Mouse (Mus musculus) limb, embryonic 12.5 days (tissue): ENCODE results near the gene Atxn2. TPM values are rescaled to one million over a fixed set of nuclear protein-coding genes. Genes with fewer than 3 reads are reported as not detected.

Experiments
- ATAC-seq: fragments of 200-750 bp; cut with Nextera tagmentation; 2 replicates; pipeline ENCODE4 v1.8.0; 2017; ENCODE audit warnings: low read depth, moderate TSS enrichment; ENCODE audit not compliant: insufficient number of reproducible peaks, insufficient read depth, low FRiP score, low TSS enrichment
- H3K27ac ChIP-seq: fragments of 300-500 bp; sonication (generic); 2 replicates; pipeline ENCODE4 v1.5.1; 2016; ENCODE audit warnings: mild to moderate bottlenecking, moderate library complexity
- H3K27me3 ChIP-seq: fragments of 300-500 bp; sonication (generic); 2 replicates; pipeline ENCODE4 v1.6.1; 2016; ENCODE audit warnings: mild to moderate bottlenecking, moderate library complexity
- H3K36me3 ChIP-seq: fragments of 300-500 bp; sonication (generic); 2 replicates; pipeline ENCODE4 v1.6.1; 2016; ENCODE audit warnings: mild to moderate bottlenecking, moderate library complexity
- H3K4me1 ChIP-seq: fragments of 300-500 bp; sonication (generic); replicated peaks from 2 replicates; pipeline ENCODE4 v1.6.1; 2016
- H3K4me2 ChIP-seq: fragments of 300-500 bp; sonication (generic); 2 replicates; pipeline ENCODE4 v1.6.1; 2016; ENCODE audit warnings: mild to moderate bottlenecking, moderate library complexity
- H3K4me3 ChIP-seq: fragments of 300-500 bp; sonication (generic); replicated peaks from 2 replicates; pipeline ENCODE4 v1.5.1; 2016; ENCODE audit warnings: mild to moderate bottlenecking
- H3K9ac ChIP-seq: fragments of 300-500 bp; sonication (generic); replicated peaks from 2 replicates; pipeline ENCODE4 v1.6.1; 2016; ENCODE audit warnings: mild to moderate bottlenecking, moderate library complexity
- H3K9me3 ChIP-seq: fragments of 300-500 bp; sonication (generic); 2 replicates; pipeline ENCODE4 v1.6.1; 2016; ENCODE audit warnings: mild to moderate bottlenecking, moderate library complexity
- WGBS: fragments of 180-500 bp; shearing (Covaris S2); methylation state at CpG from one replicate; pipeline ENCODE4 v1.1.7; 2016; 5-methylcytosine and 5-hydroxymethylcytosine counted together
- polyA plus RNA-seq: library from polyadenylated mRNA; unstranded; fragments of >200 nt; fragmentation: Nextera tagmentation; extraction: Ambion mirVana; gene quantifications from 2 replicates; pipeline ENCODE4 v1.2.1, GENCODE M21; 2016

The Atxn2 gene
- polyA plus RNA-seq, 1 experiment from 2014 or later, result 79.2 TPM

DNA sequence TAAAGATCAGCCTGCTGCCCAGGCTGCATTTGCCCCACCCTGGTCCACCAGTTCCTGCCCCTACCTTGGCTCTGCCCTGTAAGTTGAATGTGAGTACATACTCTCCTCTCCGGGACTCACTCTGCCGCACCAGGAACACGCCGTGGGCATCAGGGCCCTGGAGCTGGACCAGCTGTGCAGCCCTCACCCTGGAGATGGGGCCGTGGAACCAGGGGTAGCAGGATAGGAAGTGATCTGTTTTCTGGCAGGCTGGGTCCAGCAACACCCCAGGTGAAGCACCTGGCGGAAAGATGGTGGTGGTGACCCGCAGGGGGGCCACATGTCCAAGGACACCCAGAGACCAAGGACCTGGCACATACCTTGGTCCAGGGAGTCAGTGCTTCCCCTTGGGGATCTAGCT lies 107.3 kb downstream of the Atxn2 start:
- Histone ChIP-seq H3K4me2 (no peak overlapping the region), H3K4me1 (peaks cover 13% of the 10 kb centered on the region), H3K27ac (no peak overlapping the region), H3K9ac (no peak overlapping the region), H3K4me3 (no peak overlapping the region), H3K9me3 (no peaks in the 10 kb centered on the region), H3K27me3 (no peaks in the 10 kb centered on the region), H3K36me3 (peaks cover 74% of the 10 kb centered on the region)
- no peak; the same call in 1 of the 2 replicates for ATAC-seq
- 95% methylated on average over 7 of the region's 7 CpGs for WGBS

DNA sequence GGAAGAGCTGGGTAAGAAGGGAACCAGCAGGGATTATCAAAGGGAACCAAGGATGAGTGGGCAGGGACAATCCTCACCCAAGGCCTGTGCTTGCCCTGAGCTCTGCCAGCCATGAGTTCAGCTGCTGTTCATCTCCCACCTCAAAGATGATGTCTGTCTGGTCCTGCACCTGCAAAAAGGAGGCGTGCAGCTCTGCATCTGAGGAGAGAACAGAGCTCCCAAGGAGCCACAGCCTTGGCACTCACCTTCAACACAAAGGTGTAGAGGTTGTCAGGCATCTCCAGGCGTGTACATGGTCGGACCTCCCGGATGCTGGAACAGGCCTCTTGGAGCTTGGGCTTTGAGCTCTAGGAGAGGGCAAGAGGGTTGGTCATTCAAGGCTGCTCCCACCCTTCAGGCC lies 107.7 kb downstream of the Atxn2 start:
- 95% methylated on average over 4 of the region's 4 CpGs for WGBS
- Histone ChIP-seq H3K4me2 (no peak overlapping the region), H3K4me1 (peaks cover 17% of the 10 kb centered on the region), H3K36me3 (peaks cover 73% of the 10 kb centered on the region), H3K27me3 (no peaks in the 10 kb centered on the region), H3K27ac (no peak overlapping the region), H3K9me3 (no peaks in the 10 kb centered on the region), H3K9ac (no peak overlapping the region), H3K4me3 (no peak overlapping the region)
- ATAC-seq, result no peak

DNA sequence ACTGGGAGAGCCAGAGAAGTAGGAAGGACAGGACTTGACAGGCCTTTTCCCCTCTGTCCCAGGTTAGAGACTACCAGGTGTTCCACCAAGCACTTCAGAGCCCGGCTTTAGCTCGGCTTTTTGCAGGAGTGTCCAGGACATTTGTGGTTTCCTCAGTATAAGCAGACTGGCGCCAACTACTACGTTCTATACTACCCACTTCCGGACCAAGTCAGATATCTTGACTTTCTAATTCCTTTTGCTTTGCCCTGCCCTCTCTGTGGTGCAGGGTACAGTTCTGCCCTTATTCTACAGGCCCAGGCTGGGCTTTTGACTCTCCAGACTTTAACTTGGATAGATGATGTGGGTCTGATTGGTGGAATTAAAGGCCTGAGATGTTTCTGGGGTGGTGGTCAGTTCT lies 108.4 kb downstream of the Atxn2 start:
- H3K27ac ChIP-seq, result no peak overlapping the region

DNA sequence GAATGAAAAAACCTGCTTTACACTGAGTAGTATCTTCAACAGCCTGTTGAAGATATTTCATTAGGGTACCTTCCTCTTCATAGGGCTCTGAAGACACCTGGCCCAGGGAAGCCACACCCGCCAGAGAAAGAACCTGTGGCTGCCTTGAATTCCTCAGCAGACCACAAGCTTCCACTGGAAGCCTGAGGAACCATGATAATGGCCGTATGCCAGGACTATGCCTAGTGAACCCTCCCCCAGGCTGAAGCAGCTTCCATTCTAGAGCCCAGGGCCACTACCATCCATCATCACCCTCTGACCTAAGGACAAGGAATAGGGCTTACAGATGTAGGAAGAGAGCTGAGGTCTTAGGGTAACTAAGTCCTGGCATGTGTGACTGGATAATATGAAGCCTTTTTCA lies 109.0 kb downstream of the Atxn2 start:
- no peak overlapping the region for H3K4me2 ChIP-seq
- no peak for ATAC-seq
- no peak overlapping the region for H3K27ac ChIP-seq
- no peaks in the 10 kb centered on the region for H3K27me3 ChIP-seq
- no peak overlapping the region for H3K4me3 ChIP-seq
- H3K4me1 ChIP-seq, result peaks cover 25% of the 10 kb centered on the region
- no peaks in the 10 kb centered on the region for H3K9me3 ChIP-seq
- H3K9ac ChIP-seq, result no peak overlapping the region
- peaks cover 76% of the 10 kb centered on the region for H3K36me3 ChIP-seq
- WGBS, result 90% methylated on average over 2 of the region's 2 CpGs

More for the DNA sequence above, 108.4 kb downstream of the Atxn2 start:
- Histone ChIP-seq H3K4me2 (no peak overlapping the region), H3K4me1 (peaks cover 24% of the 10 kb centered on the region), H3K36me3 (peaks cover 74% of the 10 kb centered on the region), H3K27me3 (no peaks in the 10 kb centered on the region), H3K9me3 (no peaks in the 10 kb centered on the region), H3K9ac (no peak overlapping the region; the same call in 1 of the 2 replicates), H3K4me3 (no peak overlapping the region)
- ATAC-seq, result no peak
- 86% methylated on average over 5 of the region's 5 CpGs for WGBS

DNA sequence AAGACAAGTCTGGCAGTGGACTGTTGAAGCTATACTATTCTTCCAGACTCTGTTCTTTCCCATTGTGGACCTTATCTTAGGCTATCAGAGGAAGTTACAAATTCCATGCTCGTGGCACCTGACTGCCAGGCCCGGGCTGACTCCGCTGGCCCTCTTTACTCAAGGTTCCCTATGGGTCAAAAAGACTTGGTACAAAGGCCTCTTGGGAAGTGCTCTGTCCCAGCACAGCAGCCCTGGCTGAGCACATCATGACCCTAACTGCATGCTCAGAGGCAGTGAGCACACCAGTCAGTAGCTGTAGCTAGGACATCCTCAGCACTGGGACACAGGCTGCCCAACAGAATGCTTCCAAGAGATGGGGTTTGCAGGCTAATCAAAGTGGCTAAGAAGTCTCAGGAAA lies 109.5 kb downstream of the Atxn2 start:
- Histone ChIP-seq H3K4me3 (no peak overlapping the region), H3K27ac (no peak overlapping the region), H3K4me2 (no peak overlapping the region), H3K36me3 (peaks cover 76% of the 10 kb centered on the region), H3K27me3 (no peaks in the 10 kb centered on the region), H3K9me3 (no peaks in the 10 kb centered on the region), H3K4me1 (peaks cover 25% of the 10 kb centered on the region), H3K9ac (no peak overlapping the region)
- ATAC-seq, result no peak
- 85% methylated on average over 3 of the region's 3 CpGs for WGBS

DNA sequence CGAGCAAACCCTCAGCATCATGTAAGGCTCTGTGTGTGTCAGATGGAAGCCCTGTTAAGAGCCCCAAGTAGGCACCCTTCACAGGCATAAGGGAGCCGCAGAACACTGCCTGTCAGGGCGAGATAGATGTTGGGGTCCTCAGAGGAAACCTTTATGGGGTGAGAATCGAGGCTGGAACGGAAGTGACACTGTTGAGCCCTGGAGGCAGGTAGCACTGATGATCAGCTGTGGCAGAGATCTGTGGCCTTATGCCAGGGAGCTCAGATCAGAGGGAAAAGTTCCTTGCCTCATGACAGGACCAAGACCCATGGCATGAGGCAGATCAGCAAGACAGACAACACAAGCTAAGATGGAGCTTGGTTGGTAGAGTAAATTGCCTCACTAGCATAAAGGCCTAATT lies 110.0 kb downstream of the Atxn2 start:
- Histone ChIP-seq H3K27ac (no peak overlapping the region), H3K36me3 (peaks cover 73% of the 10 kb centered on the region), H3K9ac (no peak overlapping the region), H3K9me3 (no peaks in the 10 kb centered on the region), H3K4me3 (no peak overlapping the region), H3K27me3 (no peaks in the 10 kb centered on the region), H3K4me2 (no peak overlapping the region), H3K4me1 (peaks cover 25% of the 10 kb centered on the region)
- no peak for ATAC-seq
- 88% methylated on average over 5 of the region's 5 CpGs for WGBS

DNA sequence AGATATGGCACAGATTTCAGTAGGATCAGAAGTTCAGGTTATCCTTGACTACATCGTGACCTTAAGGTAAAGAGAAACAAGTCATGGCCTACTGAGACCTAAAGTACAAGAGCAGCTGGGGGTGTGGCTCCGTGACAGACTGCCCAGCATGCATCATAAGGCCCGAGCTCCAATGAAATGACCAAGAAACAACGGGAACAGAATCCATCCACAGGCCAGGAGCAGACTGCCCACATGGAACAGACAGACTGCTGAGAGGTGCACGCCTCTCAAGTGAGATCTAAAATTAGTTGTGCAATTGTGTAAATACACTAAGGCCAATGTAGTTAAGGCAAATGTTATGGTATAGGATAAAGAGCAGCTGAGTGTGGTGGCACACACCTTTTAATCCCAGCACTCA lies 110.4 kb downstream of the Atxn2 start:
- peaks cover 70% of the 10 kb centered on the region for H3K36me3 ChIP-seq

DNA sequence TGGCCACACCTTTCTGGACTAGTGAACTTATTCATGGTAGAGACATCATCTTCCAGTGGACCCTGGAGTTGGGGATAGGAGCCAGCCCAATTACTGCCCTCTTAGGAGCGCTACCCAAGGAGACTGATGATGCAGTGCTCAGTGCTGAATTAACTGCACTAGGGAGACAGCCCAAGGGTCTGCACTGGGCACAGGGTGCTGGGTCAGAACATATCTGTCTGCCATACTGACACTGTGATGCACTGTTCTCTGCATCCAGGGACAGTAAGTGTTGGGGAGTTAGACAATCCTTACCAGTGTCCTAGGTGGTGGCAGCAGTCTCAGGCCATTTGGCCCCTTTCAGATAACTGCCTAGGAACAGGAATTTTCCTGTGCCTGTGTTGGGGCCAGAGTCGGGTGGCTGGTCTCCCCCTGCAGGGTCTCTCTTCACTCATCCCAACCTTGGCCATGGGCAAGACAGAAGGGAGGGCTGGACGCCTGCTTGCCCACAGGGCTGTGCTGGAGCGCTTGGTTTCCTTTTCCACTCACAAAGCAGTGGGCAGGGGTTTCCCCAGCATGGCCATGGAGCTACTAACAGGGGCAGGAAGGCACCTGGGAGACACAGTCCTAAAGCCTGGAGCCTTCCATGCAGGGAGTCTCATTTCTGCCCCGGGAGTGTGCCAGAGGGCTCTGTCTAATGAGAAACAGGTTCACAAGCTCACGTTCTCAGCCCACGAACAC lies 111.8 kb downstream of the Atxn2 start:
- H3K4me2 ChIP-seq, result no peak overlapping the region; the same call in 1 of the 2 replicates
- WGBS, result 45% methylated on average over 7 of the region's 7 CpGs
- H3K27ac ChIP-seq, result peak overlapping the region; percentile 62; the same call in 1 of the 2 replicates
- no peak for ATAC-seq
- no peak overlapping the region for H3K9ac ChIP-seq
- peaks cover 68% of the 10 kb centered on the region for H3K36me3 ChIP-seq
- H3K27me3 ChIP-seq, result peaks cover 6% of the 10 kb centered on the region
- H3K4me1 ChIP-seq, result peaks cover 25% of the 10 kb centered on the region
- H3K9me3 ChIP-seq, result no peaks in the 10 kb centered on the region
- H3K4me3 ChIP-seq, result no peak overlapping the region

More for the DNA sequence above, 110.4 kb downstream of the Atxn2 start:
- no peak overlapping the region for H3K27ac ChIP-seq
- H3K9me3 ChIP-seq, result no peaks in the 10 kb centered on the region
- no peaks in the 10 kb centered on the region for H3K27me3 ChIP-seq
- no peak overlapping the region for H3K4me2 ChIP-seq
- H3K9ac ChIP-seq, result no peak overlapping the region
- H3K4me3 ChIP-seq, result no peak overlapping the region
- ATAC-seq, result no peak
- 79% methylated on average over 5 of the region's 5 CpGs for WGBS
- H3K4me1 ChIP-seq, result peaks cover 25% of the 10 kb centered on the region

DNA sequence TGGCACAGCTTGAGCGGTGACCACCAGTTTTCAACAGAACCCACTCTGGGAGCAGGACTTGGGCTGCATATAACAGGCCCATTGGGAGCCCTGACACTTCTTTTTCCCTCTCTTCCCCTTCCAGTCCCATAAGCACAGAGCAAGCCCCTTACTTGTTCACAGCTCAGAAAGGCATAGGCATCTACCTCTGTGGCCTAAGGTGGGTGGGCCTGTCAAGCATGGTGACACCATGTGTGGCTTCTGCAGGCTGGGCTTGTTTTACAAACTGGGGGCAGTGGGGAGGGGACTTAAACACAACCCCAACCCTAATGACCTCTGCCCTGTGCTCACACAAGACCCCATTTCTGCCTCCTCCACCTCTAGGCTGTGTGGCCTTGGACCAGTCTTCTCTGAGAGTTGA lies 112.5 kb downstream of the Atxn2 start:
- 100% methylated on average over 1 of the region's 1 CpGs for WGBS
- no peak for ATAC-seq

DNA sequence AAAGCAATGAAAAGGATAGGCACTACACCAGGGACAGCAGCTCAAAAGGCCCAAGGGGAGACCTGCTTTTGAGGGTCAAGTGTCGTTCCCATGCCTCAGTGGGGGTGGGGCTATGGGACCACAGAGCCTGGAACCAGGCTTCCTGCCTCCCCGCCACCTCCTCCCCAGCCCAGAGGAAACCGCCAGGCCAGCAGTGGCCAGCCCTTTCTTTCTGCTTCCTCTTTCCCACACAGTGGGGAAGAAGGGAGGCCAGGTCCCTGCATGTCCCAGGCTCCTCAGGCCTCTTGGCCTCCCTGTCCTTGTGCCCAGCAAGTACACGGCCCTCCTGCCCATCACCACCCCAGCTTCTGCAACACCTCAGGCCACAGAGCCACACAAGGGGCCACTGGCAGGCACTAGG lies 113.0 kb downstream of the Atxn2 start:
- H3K36me3 ChIP-seq, result peaks cover 62% of the 10 kb centered on the region
- no peaks in the 10 kb centered on the region for H3K9me3 ChIP-seq
- H3K9ac ChIP-seq, result no peak overlapping the region
- peaks cover 36% of the 10 kb centered on the region for H3K4me1 ChIP-seq
- H3K4me2 ChIP-seq, result no peak overlapping the region
- peak overlapping the region; percentile 41; the same call in 1 of the 2 replicates for H3K27ac ChIP-seq
- no peak overlapping the region for H3K4me3 ChIP-seq
- no peak for ATAC-seq
- H3K27me3 ChIP-seq, result peaks cover 18% of the 10 kb centered on the region
- WGBS, result 54% methylated on average over 4 of the region's 4 CpGs

More for the DNA sequence above, 112.5 kb downstream of the Atxn2 start:
- H3K9ac ChIP-seq, result no peak overlapping the region
- peaks cover 31% of the 10 kb centered on the region for H3K4me1 ChIP-seq
- no peak overlapping the region for H3K4me3 ChIP-seq
- peak overlapping the region; percentile 62; the same call in 1 of the 2 replicates for H3K27ac ChIP-seq
- H3K4me2 ChIP-seq, result no peak overlapping the region
- peaks cover 13% of the 10 kb centered on the region for H3K27me3 ChIP-seq
- peaks cover 67% of the 10 kb centered on the region for H3K36me3 ChIP-seq
- H3K9me3 ChIP-seq, result no peaks in the 10 kb centered on the region

DNA sequence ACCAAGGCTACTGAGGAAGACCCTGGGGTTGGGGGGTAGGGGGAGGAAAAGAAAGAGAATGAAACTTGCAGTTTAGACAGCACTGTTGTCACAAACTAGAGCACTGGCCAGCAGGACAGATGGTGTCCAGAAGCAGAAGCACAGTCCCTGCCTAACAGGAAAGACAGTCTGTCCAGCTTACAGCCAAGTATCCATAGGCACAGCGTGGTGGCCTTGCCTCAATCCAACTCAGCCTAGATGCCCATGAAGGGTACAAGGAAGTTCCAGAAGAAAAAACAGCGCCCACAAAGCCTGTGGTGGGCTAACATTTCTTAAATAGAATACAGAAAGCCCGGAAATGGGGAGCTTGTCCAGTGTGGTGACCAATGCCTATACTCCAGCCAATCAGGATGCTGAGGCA lies 114.5 kb downstream of the Atxn2 start:
- H3K27ac ChIP-seq, result no peak overlapping the region
- peaks cover 41% of the 10 kb centered on the region for H3K4me1 ChIP-seq
- no peak for ATAC-seq
- H3K9ac ChIP-seq, result no peak overlapping the region
- no peaks in the 10 kb centered on the region for H3K9me3 ChIP-seq
- H3K4me2 ChIP-seq, result no peak overlapping the region
- peaks cover 31% of the 10 kb centered on the region for H3K27me3 ChIP-seq
- H3K4me3 ChIP-seq, result no peak overlapping the region
- WGBS, result 91% methylated on average over 3 of the region's 3 CpGs
- peaks cover 47% of the 10 kb centered on the region for H3K36me3 ChIP-seq

DNA sequence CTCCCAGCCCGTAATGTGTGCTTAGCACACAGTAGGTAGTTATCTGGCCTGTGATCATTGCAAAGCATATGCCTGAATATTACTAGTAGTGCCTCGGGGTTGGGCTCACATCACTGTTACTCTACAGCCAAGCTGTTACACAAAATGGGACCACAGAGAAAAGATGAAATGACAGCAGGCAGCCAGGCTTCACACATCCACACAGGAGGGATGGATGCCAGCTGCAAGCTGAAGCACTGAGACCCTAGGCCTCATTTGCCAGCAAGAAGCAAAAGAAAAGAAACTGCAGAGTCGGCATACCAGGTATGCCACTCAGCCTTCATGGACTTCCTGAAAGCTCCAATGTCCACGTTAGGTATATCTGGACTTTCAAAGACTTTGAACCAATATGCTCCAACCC lies 116.7 kb downstream of the Atxn2 start:
- Histone ChIP-seq H3K36me3 (peaks cover 41% of the 10 kb centered on the region), H3K9me3 (no peaks in the 10 kb centered on the region), H3K27ac (no peak overlapping the region), H3K4me2 (peak overlapping the region; percentile 94; the same call in 1 of the 2 replicates), H3K4me3 (no peak overlapping the region), H3K4me1 (peaks cover 37% of the 10 kb centered on the region), H3K27me3 (peaks cover 38% of the 10 kb centered on the region), H3K9ac (no peak overlapping the region)
- WGBS, result 87% methylated on average over 4 of the region's 4 CpGs
- ATAC-seq, result no peak
